Mouse (Mus musculus): ENCODE measurements around the gene Vps33b. TPM values are rescaled to one million over a fixed set of nuclear protein-coding genes. Genes with fewer than 3 reads are reported as not detected.
"Not testable (repeated sequence)": the region's sequence is repeated elsewhere in the genome, so short reads cannot be mapped to it uniquely, and the experiment has no call there.

Gene Vps33b
- total RNA-seq, 2 experiments from 2014 or later: 14.9 to 26.6 TPM

GRCm38 (mm10) chr7:80317439-80318115 lies 48.1 kb downstream of the Vps33b start:
- no peak for DNase-seq (ENCODE audit: low spot score in 2 of 2)

- DNase-seq (ENCODE audit: low spot score in 2 of 2): no peak
These were observed 49.2 kb downstream of the Vps33b start for GRCm38 (mm10) chr7:80318670-80319069.

- no peak for DNase-seq (ENCODE audit: low spot score in 2 of 2)
These were observed 50.5 kb downstream of the Vps33b start for GRCm38 (mm10) chr7:80319846-80320496.

GRCm38 (mm10) chr7:80323336-80323735 lies 53.9 kb downstream of the Vps33b start:
- DNase-seq (ENCODE audit: low spot score in 2 of 2): no peak

GRCm38 (mm10) chr7:80324043-80324815 lies 54.8 kb downstream of the Vps33b start, which contains the start of gene Rccd1:
Gene Rccd1 (minus strand): TSS chr7:80324454.
- peak; percentile 92 to 93 for DNase-seq (ENCODE audit: low spot score in 2 of 2)

- DNase-seq (ENCODE audit: low spot score in 2 of 2): not testable (repeated sequence)
These were observed 55.3 kb downstream of the Vps33b start for GRCm38 (mm10) chr7:80324816-80325119.

- DNase-seq (ENCODE audit: low spot score in 2 of 2): no peak
These were observed 55.9 kb downstream of the Vps33b start for GRCm38 (mm10) chr7:80325292-80325868.

- no peak for DNase-seq (ENCODE audit: low spot score in 2 of 2)
These were observed 56.6 kb downstream of the Vps33b start for GRCm38 (mm10) chr7:80326076-80326475.

GRCm38 (mm10) chr7:80330278-80330677 lies 60.8 kb downstream of the Vps33b start:
- no peak for DNase-seq (ENCODE audit: low spot score in 2 of 2)

GRCm38 (mm10) chr7:80331433-80331832 lies 62.0 kb downstream of the Vps33b start:
- no peak for DNase-seq (ENCODE audit: low spot score in 2 of 2)

- DNase-seq (ENCODE audit: low spot score in 2 of 2): no peak
These were observed 65.4 kb downstream of the Vps33b start for GRCm38 (mm10) chr7:80334848-80335247.

GRCm38 (mm10) chr7:80336932-80337331 lies 67.5 kb downstream of the Vps33b start:
- DNase-seq (ENCODE audit: low spot score in 2 of 2): no peak

GRCm38 (mm10) chr7:80339371-80339770 lies 69.9 kb downstream of the Vps33b start:
- peak in 1 of 2 experiments; percentile 46 for DNase-seq (ENCODE audit: low spot score in 2 of 2)

- DNase-seq (ENCODE audit: low spot score in 2 of 2): peak; percentile 97
These were observed 70.6 kb downstream of the Vps33b start for GRCm38 (mm10) chr7:80339793-80340628.

GRCm38 (mm10) chr7:80340793-80341192 lies 71.3 kb downstream of the Vps33b start, which contains the start of gene Unc45a:
Gene Unc45a (minus strand): TSS chr7:80341005.
- peak; percentile 56 to 61 for DNase-seq (ENCODE audit: low spot score in 2 of 2)

Other genes with a start within 250 kb of the Vps33b start
- gene Zfp710, start 244.8 kb upstream of the Vps33b start, total RNA-seq (2021): 10 to 100 TPM; 13.8 to 14.3 TPM
- gene Idh2, start 154.3 kb upstream of the Vps33b start, total RNA-seq (2021): 100 to 1,000 TPM; 116 to 190 TPM
- gene Sema4b, start 82.8 kb upstream of the Vps33b start, total RNA-seq (2021): 10 to 100 TPM; 62.7 to 75.9 TPM
- gene Cib1, start 36.8 kb upstream of the Vps33b start, total RNA-seq (2021): 10 to 100 TPM; 53.9 to 64.2 TPM
- 1 to 10 TPM; 3.8 to 4.1 TPM for gene Gdpgp1, start 36.8 kb upstream of the Vps33b start, total RNA-seq (2021)
- 1 to 10 TPM; 1.2 to 1.7 TPM for gene Ttll13, start 23.3 kb upstream of the Vps33b start, total RNA-seq (2021)
- 10 to 100 TPM; 40.7 to 41.4 TPM for gene Ngrn, start 8.4 kb upstream of the Vps33b start, total RNA-seq (2021)
- 1 to 10 TPM; 3.6 to 4.6 TPM for gene Prc1, start 24.8 kb downstream of the Vps33b start, total RNA-seq (2021)
- gene Rccd1, start 54.8 kb downstream of the Vps33b start, total RNA-seq (2021): 10 to 100 TPM in 1 of 2 experiments, 1 to 10 TPM in 1; 7.3 to 11.9 TPM
- 10 to 100 TPM; 71.5 to 85.8 TPM for gene Unc45a, start 71.4 kb downstream of the Vps33b start, total RNA-seq (2021)
- gene Hddc3, start 73.5 kb downstream of the Vps33b start, total RNA-seq (2021): 10 to 100 TPM; 38.5 to 45.9 TPM
- gene Man2a2, start 101.7 kb downstream of the Vps33b start, total RNA-seq (2021): 10 to 100 TPM; 76.6 to 88.8 TPM
- 10 to 100 TPM in 1 of 2 experiments, 1 to 10 TPM in 1; 8.4 to 13.0 TPM for gene Fes, start 118.3 kb downstream of the Vps33b start, total RNA-seq (2021)
- 100 to 1,000 TPM; 143 to 158 TPM for gene Furin, start 135.8 kb downstream of the Vps33b start, total RNA-seq (2021)

Measured in adrenal gland, adult 18-20 months (tissue).